Mouse (Mus musculus): ENCODE measurements around the gene H2-DMa. TPM values are rescaled to one million over a fixed set of nuclear protein-coding genes. Genes with fewer than 3 reads are reported as not detected.

H2-DMa gene
- polyA plus RNA-seq, 1 experiment from 2014 or later: 10.8 TPM

- Histone ChIP-seq H3K9ac (ENCODE audit: low read length) (no peak overlapping the region), H3K9me3 (replicated peaks; ENCODE audit: control insufficient read depth, low read length) (peaks cover 6% of the 10 kb centered on the region; the same call in 1 of the 2 replicates), H3K27ac (ENCODE audit: low read length) (no peak overlapping the region), H3K27me3 (ENCODE audit: control insufficient read depth, insufficient read depth, low read length) (no peaks in the 10 kb centered on the region), H3K4me3 (replicated peaks; ENCODE audit: low read length) (no peak overlapping the region), H3K36me3 (ENCODE audit: control insufficient read depth, insufficient read depth, low read length) (no peaks in the 10 kb centered on the region), H3K4me2 (ENCODE audit: low read depth, low read length) (no peak overlapping the region), H3K4me1 (ENCODE audit: control insufficient read depth, insufficient read depth, low read length) (no peaks in the 10 kb centered on the region)
- WGBS: 58% methylated on average over 1 of the region's 1 CpGs
- no peak for ATAC-seq (ENCODE audit: insufficient read depth, low FRiP score)
These were observed 54.7 kb downstream of the H2-DMa start for GRCm38 (mm10) chr17:34174075-34174474.

- no peaks in the 10 kb centered on the region for H3K4me1 ChIP-seq (ENCODE audit: control insufficient read depth, insufficient read depth, low read length)
- H3K4me3 ChIP-seq (replicated peaks; ENCODE audit: low read length): no peak overlapping the region
- no peak for ATAC-seq (ENCODE audit: insufficient read depth, low FRiP score)
- no peak overlapping the region for H3K9ac ChIP-seq (ENCODE audit: low read length)
- H3K4me2 ChIP-seq (ENCODE audit: low read depth, low read length): no peak overlapping the region
- 67% methylated on average over 4 of the region's 4 CpGs for WGBS
- H3K36me3 ChIP-seq (ENCODE audit: control insufficient read depth, insufficient read depth, low read length): no peaks in the 10 kb centered on the region
- no peak overlapping the region for H3K27ac ChIP-seq (ENCODE audit: low read length)
- peaks cover 6% of the 10 kb centered on the region; the same call in 1 of the 2 replicates for H3K9me3 ChIP-seq (replicated peaks; ENCODE audit: control insufficient read depth, low read length)
- no peaks in the 10 kb centered on the region for H3K27me3 ChIP-seq (ENCODE audit: control insufficient read depth, insufficient read depth, low read length)
These were observed 57.8 kb downstream of the H2-DMa start for GRCm38 (mm10) chr17:34177179-34177578.

- no peaks in the 10 kb centered on the region for H3K36me3 ChIP-seq (ENCODE audit: control insufficient read depth, insufficient read depth, low read length)
- H3K4me3 ChIP-seq (replicated peaks; ENCODE audit: low read length): no peak overlapping the region
- H3K4me2 ChIP-seq (ENCODE audit: low read depth, low read length): no peak overlapping the region
- H3K9me3 ChIP-seq (replicated peaks; ENCODE audit: control insufficient read depth, low read length): peaks cover 6% of the 10 kb centered on the region; the same call in 1 of the 2 replicates
- H3K27me3 ChIP-seq (ENCODE audit: control insufficient read depth, insufficient read depth, low read length): no peaks in the 10 kb centered on the region
- ATAC-seq (ENCODE audit: insufficient read depth, low FRiP score): no peak
- H3K4me1 ChIP-seq (ENCODE audit: control insufficient read depth, insufficient read depth, low read length): no peaks in the 10 kb centered on the region
- no peak overlapping the region for H3K27ac ChIP-seq (ENCODE audit: low read length)
- no peak overlapping the region for H3K9ac ChIP-seq (ENCODE audit: low read length)
- 49% methylated on average over 6 of the region's 6 CpGs for WGBS
These were observed 59.7 kb downstream of the H2-DMa start for GRCm38 (mm10) chr17:34179019-34179418.

- H3K27ac ChIP-seq (ENCODE audit: low read length): no peak overlapping the region
- 58% methylated on average over 13 of the region's 13 CpGs for WGBS
- H3K4me2 ChIP-seq (ENCODE audit: low read depth, low read length): no peak overlapping the region
- no peaks in the 10 kb centered on the region for H3K4me1 ChIP-seq (ENCODE audit: control insufficient read depth, insufficient read depth, low read length)
- ATAC-seq (ENCODE audit: insufficient read depth, low FRiP score): no peak
- H3K4me3 ChIP-seq (replicated peaks; ENCODE audit: low read length): no peak overlapping the region
- no peak overlapping the region for H3K9ac ChIP-seq (ENCODE audit: low read length)
- no peaks in the 10 kb centered on the region for H3K27me3 ChIP-seq (ENCODE audit: control insufficient read depth, insufficient read depth, low read length)
- peaks cover 6% of the 10 kb centered on the region; the same call in 1 of the 2 replicates for H3K9me3 ChIP-seq (replicated peaks; ENCODE audit: control insufficient read depth, low read length)
- no peaks in the 10 kb centered on the region for H3K36me3 ChIP-seq (ENCODE audit: control insufficient read depth, insufficient read depth, low read length)
These were observed 60.8 kb downstream of the H2-DMa start for GRCm38 (mm10) chr17:34179913-34180859.

GRCm38 (mm10) chr17:34183564-34184219, 64.4 kb downstream of the H2-DMa start:
- H3K4me2 ChIP-seq (ENCODE audit: low read depth, low read length): no peak overlapping the region
- no peaks in the 10 kb centered on the region for H3K36me3 ChIP-seq (ENCODE audit: control insufficient read depth, insufficient read depth, low read length)
- no peak for ATAC-seq (ENCODE audit: insufficient read depth, low FRiP score)
- H3K27me3 ChIP-seq (ENCODE audit: control insufficient read depth, insufficient read depth, low read length): peaks cover 9% of the 10 kb centered on the region; the same call in 1 of the 2 replicates
- H3K4me3 ChIP-seq (replicated peaks; ENCODE audit: low read length): no peak overlapping the region
- no peak overlapping the region for H3K27ac ChIP-seq (ENCODE audit: low read length)
- 69% methylated on average over 15 of the region's 15 CpGs for WGBS
- peaks cover 8% of the 10 kb centered on the region; the same call in 1 of the 2 replicates for H3K4me1 ChIP-seq (ENCODE audit: control insufficient read depth, insufficient read depth, low read length)
- no peak overlapping the region for H3K9ac ChIP-seq (ENCODE audit: low read length)
- no peaks in the 10 kb centered on the region for H3K9me3 ChIP-seq (replicated peaks; ENCODE audit: control insufficient read depth, low read length)

GRCm38 (mm10) chr17:34185526-34185925, 66.2 kb downstream of the H2-DMa start:
- 90% methylated on average over 9 of the region's 9 CpGs for WGBS
- H3K9me3 ChIP-seq (replicated peaks; ENCODE audit: control insufficient read depth, low read length): no peaks in the 10 kb centered on the region
- H3K4me3 ChIP-seq (replicated peaks; ENCODE audit: low read length): no peak overlapping the region
- no peak overlapping the region for H3K9ac ChIP-seq (ENCODE audit: low read length)
- H3K27ac ChIP-seq (ENCODE audit: low read length): no peak overlapping the region
- no peak for ATAC-seq (ENCODE audit: insufficient read depth, low FRiP score)
- no peak overlapping the region for H3K4me2 ChIP-seq (ENCODE audit: low read depth, low read length)
- peaks cover 9% of the 10 kb centered on the region; the same call in 1 of the 2 replicates for H3K27me3 ChIP-seq (ENCODE audit: control insufficient read depth, insufficient read depth, low read length)
- H3K4me1 ChIP-seq (ENCODE audit: control insufficient read depth, insufficient read depth, low read length): peaks cover 8% of the 10 kb centered on the region; the same call in 1 of the 2 replicates
- no peaks in the 10 kb centered on the region for H3K36me3 ChIP-seq (ENCODE audit: control insufficient read depth, insufficient read depth, low read length)

GRCm38 (mm10) chr17:34186885-34187260, 67.5 kb downstream of the H2-DMa start:
- WGBS: 5% methylated on average over 14 of the region's 14 CpGs
- H3K4me1 ChIP-seq (ENCODE audit: control insufficient read depth, insufficient read depth, low read length): peaks cover 8% of the 10 kb centered on the region; the same call in 1 of the 2 replicates

GRCm38 (mm10) chr17:34187261-34187916, 68.0 kb downstream of the H2-DMa start, which contains the start of the genes Tap1 and Psmb9:
TSS of gene Tap1 (plus strand) at chr17:34187553.
TSS of gene Psmb9 (minus strand) at chr17:34187764.
- ATAC-seq (ENCODE audit: insufficient read depth, low FRiP score): peak; percentile 97
- Histone ChIP-seq H3K27me3 (ENCODE audit: control insufficient read depth, insufficient read depth, low read length) (peaks cover 17% of the 10 kb centered on the region), H3K4me2 (ENCODE audit: low read depth, low read length) (peak within 1 kb of the TSS; percentile 99), H3K4me3 (replicated peaks; ENCODE audit: low read length) (peak within 1 kb of the TSS; percentile 56), H3K9ac (ENCODE audit: low read length) (peak within 1 kb of the TSS; percentile 81), H3K4me1 (ENCODE audit: control insufficient read depth, insufficient read depth, low read length) (peaks cover 8% of the 10 kb centered on the region; the same call in 1 of the 2 replicates), H3K9me3 (replicated peaks; ENCODE audit: control insufficient read depth, low read length) (no peaks in the 10 kb centered on the region), H3K27ac (ENCODE audit: low read length) (peak within 1 kb of the TSS; percentile 71), H3K36me3 (ENCODE audit: control insufficient read depth, insufficient read depth, low read length) (no peaks in the 10 kb centered on the region)
- WGBS: under 1% methylated on average over 46 of the region's 46 CpGs

More at GRCm38 (mm10) chr17:34186885-34187260, 67.5 kb downstream of the H2-DMa start:
- Histone ChIP-seq H3K27me3 (ENCODE audit: control insufficient read depth, insufficient read depth, low read length) (peaks cover 17% of the 10 kb centered on the region), H3K4me3 (replicated peaks; ENCODE audit: low read length) (peak overlapping the region; percentile 56), H3K9me3 (replicated peaks; ENCODE audit: control insufficient read depth, low read length) (no peaks in the 10 kb centered on the region), H3K36me3 (ENCODE audit: control insufficient read depth, insufficient read depth, low read length) (no peaks in the 10 kb centered on the region), H3K4me2 (ENCODE audit: low read depth, low read length) (peak overlapping the region; percentile 99), H3K27ac (ENCODE audit: low read length) (no peak overlapping the region; the same call in 1 of the 2 replicates), H3K9ac (ENCODE audit: low read length) (peak overlapping the region; percentile 81)
- no peak; the same call in 1 of the 2 replicates for ATAC-seq (ENCODE audit: insufficient read depth, low FRiP score)

All from stomach, embryonic 16.5 days (tissue).